Mouse (Mus musculus): ENCODE results near the gene Armc12.

The Armc12 gene

DNA sequence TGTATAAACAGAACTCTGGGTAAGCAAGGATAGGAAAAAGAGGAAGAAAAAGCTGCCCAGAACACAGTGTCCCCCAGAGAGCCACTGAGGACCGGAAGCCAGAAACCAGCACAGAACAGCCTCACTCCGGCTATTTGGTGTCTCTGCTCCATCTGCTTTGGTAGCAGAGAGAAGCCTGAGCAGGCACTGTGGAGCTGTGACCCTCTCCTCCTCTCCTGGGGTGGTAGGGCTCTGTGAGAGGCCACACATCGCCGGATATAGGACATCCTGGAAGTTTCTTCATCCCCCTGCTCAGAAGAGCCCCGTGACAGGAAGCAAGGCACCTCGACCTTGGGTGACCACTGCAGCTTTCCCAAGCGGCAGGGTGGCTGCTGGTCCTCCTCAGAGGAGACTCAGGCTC lies 16.8 kb upstream of the Armc12 start:
- DNase-seq: no peak

DNA sequence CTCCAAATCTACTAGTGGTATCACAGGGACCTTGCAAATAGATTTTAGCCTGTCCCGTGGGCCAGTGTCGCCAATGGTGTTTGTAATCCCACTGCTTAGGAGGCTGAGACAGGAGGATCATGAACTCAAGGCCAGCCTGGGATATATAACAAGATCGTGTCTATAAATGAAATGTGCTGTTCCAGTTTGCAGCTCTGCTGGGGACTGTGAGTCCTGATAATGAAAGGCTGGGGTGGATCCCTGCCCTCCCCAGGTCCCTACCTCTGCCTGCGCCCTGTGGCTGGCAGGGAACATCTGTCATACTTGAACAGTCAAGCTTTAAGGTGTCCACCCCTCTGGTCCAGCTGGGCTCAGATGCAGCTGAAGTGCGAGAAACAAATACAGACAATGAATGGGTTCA lies 16.1 kb upstream of the Armc12 start:
- DNase-seq: no peak

DNA sequence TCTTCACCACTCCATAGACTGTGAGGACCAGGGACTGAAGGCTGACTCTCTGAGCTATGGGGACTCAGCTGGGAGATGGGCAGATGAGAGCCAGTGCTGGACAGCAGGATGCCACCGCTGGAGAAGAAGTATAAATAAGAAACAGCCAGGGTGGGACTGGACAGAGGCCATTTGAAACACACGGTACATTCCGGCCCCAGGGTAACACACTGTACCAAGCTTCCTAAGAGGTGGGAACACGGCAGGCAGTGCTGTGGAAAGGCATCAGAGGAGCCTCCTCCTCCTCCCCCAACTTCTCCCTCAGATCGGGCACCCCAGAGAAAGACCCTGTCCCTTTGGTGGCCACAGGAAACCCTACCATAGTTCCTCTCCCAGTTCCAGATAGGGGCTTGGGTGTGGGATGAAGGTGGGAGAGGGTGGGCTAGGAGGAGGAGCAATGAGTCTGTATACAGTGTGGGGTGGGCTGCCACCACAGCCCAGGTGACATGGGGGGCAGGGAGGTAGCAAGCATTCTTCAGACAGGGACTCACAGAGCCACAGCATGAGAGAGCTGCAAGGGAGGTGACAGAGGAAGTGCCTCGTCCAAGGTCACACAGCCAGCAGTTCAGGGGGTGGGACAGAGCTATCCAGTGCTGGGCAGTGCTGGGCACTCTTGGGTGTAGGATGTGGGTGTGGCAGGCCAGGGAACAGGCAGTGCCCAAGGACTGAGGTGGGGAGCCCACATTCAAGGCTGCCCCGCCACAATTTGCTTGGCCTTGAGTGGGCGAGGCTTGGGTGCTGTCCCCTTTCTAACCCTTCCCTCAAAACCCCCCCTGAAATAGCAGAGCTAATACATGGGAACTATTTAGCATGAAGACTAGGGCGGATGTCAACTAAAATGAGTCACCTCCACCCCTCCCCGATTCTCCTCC lies 14.9 kb upstream of the Armc12 start:
- no peak for DNase-seq

DNA sequence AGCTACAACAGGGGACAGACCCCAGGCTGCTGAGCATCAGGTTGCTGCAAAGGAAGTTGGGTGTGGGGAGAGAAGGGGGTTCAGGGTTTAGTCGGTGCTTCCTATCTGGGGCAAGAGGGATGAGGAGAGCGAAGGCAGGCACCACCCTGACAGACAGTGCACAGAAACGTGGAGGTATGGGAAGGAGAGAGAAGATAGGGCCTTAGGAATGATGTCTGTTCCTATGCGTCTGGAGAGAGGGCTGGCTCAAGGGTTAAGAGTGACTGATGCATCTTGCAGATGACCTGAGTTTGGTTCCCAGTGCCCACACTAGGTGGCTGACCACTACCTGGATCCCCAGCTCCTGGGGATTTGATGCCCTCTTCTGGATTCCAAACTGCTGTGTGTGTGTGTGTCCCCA lies 13.7 kb upstream of the Armc12 start:
- DNase-seq: no peak

DNA sequence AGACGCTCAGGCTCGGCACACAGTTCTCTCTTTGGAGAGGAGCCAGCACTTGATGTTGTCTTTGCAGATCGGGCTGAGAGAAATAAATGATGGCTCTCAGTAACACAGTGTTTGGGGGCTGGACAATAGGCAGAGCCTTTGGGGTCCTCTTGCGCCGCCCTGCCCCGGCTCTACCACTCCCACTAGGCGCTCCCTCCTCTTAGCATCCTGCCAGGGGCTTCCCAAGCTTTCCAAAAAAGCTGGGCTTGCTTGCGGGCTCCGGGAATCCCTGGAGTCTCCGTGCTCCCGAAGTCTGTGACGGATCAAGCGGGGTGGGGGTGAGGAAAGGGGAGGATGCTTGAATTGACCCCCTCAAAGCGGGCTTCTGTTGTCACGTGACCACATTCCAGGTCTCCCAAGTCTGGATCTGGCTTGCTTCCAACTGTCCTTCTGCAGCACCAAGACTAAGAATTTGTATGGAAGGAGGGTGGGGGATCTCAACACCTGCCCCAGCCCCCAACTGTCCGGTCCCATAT lies 13.1 kb upstream of the Armc12 start, which contains the start of gene Fkbp5:
TSS of gene Fkbp5 (minus strand) at position 87 of the 515 bp plus-strand sequence.
- DNase-seq: peak; percentile 58

DNA sequence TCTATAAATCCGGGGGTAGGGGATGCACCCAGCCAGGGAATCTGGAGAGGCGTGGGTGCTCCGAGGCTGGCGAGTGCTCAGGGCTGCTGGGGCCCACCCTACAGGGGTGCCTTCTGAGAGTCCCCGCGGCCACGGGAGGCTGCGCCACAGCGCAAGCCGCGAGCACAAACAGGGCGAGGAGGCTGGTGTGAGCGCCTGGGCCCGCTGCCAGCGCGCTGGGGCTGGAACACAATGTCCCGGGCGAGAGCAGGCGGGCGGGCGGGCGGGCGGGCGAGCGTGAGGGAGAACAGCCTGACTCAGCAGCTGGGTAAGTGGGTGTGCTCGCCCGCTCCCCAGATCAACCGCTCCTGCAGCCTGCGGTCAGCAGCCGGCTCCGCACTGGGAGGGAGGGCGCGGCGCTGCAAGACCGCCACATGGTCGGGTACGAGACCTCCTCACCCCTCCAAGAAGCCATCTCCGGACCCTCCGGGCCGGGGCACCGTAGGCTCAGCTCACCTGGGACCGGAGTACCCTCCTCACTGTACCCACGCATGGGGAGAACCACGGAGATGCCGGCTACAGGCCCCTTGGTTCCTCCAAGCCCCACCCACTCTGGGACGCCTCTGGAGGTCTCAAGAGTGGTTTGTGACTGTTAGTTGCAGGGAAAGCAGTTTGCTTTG lies 12.5 kb upstream of the Armc12 start:
- DNase-seq: peak; percentile 81

DNA sequence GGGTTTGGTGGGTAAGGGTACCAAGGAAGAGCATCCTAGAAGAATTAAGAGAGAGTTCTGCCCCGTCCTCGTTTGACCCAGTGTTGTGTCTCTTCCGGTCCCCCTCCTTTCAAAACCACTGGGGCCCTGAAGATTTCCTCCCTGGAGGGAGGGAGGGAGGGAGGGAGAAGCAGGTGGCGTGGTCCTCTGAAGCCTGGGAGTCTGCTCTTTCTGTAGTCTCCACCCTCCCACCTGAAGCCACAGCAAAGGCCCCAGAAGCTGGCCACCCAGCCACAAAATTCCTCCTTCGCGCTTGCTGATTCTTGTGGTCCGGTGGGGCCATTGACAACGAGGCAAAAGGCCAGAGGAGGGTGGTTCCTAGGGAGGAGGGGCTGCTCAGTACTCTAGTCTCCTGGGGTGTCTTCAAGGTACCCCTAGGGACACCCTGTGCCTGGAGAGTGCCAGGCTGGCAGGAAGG lies 12.0 kb upstream of the Armc12 start:
- peak; percentile 42 for DNase-seq

DNA sequence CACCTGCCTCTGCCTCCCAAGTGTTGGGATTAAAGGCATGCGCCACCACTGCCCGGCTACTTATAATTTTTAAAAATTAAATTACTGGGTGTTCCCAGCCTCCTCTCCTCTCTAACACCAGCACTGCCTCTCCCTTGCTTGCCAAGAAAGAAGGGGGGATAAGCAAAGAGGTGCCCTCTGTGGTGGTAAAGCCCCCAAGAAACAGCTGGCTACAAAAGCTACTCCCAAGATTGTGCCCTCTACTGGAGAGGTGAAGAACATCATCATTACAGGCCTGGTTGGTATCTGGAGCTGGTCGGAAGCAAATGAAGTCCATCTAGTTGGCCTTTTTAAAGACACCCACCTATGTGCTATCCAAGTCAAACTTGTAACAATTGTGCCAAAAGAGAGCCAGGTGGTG lies 10.8 kb upstream of the Armc12 start:
- DNase-seq: no peak

DNA sequence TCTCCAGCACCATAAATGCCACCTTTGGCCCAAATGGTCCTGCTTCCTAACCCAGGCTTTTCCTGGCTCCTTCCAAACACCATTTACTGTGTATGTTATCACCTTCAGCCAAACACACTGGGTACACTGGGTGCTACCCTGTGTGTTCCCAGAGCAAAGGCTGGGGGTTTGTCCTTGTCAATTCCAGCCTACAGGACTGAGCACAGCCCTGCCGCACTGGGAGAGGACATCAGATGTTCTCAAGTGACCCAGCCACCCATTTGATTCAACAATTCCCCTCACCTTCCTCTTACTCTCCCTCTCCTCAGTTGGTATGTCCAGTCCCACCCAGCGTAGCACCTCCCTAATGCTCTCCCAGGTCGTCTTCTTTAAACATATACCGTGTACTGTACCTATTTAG lies 10.0 kb upstream of the Armc12 start:
- DNase-seq: no peak

DNA sequence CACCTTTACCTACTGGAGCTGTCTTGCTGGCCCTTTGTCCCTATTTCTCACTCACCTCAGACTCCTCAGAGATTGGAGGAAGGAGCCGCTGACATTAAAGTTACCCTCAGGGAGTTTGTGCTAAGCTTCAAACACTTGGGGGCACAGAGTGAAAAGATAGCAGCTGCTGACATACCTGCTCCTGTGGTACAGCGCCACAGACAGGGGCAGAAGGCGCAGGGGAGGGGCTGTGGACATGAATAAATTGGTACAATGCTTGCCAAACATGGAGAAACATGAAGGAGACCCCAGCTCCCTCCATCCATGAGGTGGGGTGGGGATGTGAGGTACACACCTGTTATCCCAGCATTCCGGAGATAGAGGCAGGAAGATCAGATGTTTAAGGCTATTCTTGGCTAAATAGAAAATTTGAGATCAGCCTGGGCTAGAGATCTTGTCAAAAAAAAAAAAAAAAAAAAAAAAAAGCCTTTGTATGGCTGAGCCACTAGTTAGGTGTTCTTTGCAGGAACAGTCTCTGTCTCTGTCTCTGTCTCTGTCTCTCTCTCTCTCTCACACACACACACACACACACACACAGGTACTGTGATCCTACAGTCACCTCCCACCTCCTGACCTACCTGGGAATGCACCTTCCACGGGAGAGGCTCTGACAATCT lies 9.4 kb upstream of the Armc12 start:
- DNase-seq: no peak

DNA sequence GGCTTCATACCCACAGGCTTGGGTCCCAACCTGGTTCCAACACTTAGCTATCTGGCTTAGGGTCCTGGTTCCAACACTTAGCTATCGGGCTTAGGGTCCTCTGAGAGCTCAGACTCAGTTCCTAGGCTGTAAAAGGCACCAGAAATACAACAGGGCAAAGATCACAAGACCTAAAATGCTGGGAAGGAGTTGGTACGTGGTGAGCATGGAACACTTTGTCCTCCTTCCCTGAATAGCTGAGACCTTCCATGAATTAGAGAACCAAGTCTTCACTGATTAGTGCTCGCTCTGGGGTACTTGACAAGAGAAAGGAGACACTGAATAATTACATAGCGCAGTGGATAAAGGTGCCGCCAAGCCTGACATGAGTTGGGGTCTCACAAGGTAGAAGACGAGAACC lies 8.7 kb upstream of the Armc12 start:
- no peak for DNase-seq

DNA sequence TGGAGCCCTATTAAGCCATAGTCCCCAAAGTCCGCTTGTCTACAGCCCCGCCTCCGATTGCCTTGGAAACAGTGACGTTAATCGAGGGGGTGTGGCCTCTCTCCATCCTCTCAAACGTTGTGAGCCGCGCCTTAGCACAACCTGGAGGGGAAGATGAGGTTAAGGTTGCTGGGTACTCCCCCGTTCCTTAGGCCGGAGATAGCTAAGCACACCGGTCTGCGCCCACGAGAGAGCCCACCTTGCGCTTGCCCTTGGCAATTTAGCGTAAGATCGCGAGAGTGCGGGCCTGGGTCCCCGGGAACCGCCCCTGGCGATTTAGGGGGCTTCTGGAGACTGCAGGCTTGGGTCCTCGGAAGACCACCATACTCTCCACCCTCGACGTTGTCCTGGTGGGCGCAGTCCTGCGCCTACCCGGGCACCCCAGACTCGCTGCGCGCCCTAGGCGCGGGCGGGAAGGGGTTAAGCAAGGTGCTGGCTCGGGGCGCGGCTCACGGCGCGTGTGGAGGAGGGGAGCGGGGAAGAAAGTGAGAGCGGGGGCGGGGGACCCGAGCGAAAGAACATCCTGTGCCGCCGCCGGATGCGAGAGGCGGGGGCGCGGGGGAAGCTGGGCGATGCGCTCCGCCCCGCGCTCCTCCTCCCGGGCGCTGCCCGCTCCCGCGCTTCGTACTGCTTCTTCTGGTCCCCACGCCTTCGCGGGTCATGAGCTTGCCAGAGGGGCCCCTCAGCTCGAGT lies 7.8 kb upstream of the Armc12 start:
- peak; percentile 90 for DNase-seq

DNA sequence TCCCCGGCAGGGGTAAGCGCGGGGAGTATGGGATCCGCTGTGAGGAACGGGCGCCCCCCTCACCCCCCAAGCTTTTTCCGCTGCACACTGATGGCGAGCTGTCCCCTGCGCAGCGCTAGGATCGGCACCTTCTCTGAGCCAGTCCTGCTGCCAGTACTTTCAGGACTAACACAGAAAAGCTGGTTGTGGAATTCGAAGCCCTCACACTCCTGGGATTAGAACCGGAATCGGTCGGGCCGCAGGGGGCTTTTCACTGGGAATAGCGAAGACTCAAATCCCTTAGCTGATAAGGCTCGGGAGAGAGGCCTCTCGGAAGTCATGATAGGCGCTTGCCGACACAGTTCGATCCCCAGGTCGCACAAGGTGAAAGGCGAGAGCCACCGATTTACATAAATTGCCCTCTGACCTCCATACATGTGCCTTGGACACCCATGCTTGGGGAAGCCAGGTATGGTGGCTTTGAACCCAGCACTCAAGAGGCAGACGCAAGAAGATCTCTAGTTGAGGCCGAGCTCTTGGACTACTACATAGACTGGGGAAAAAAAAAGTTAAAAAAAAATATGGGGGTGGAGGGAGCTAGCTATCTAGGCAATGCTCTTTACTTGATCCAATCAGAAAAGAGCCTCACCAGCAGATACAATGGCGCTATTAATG lies 7.1 kb upstream of the Armc12 start:
- DNase-seq: no peak

DNA sequence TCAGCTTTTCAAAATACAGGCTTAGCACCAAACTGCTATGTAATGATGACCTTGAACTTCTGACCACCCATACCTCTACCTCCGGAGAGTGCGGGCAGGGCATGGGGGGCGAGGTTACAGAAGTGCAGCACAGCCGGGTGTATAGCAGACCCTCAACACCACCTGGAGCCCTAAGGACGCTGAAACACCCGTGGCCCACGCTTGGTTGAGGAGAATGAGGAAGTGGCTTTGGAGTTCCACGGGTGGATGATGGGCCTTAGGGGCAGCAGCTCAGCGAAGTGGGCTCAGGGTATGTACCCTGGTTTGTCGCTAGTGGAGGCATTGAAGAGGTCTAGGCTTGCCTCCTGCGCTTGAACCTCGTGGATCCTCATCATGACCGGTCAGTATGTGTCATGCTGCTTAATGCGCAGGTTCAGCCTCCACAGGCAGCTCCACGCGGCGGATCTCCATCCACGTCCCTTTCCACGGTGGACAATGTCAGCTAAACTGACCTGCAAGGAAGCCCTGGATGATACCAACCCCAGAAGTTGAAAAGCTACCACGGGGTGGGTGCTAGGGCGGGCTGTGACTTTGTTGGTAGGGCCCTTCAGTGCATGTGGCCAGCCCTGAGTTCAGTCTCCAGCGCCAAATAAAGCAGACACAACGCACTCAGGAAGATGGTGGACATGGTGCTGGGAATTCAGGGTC lies 6.5 kb upstream of the Armc12 start:
- no peak for DNase-seq

DNA sequence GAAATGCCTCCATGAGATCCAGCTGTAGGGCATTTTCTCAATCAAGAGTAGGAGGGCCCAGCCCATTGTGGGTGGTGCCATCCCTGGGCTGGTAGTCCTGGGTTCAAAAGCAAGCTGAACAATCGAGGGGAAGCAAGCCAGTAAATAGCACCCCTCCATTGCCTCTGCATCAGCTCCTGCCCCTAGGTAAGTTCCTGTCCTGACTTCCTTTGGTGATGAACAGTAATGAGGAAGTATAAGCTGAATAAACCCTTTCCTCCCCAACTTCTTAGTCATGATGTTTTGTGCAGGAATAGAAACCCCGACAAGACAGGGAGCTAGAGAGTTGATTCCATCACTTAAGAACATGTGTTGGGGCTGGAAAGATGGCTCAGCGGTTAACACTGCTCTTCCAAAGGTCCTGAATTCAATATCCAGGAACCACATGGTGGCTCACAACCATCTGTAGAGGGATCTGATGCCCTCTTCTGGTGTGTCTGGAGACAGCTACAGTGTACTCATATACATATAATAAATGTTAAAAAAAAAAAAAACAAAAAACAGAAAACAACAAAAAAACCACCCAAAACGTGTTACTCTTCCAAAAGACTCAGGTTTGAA lies 5.7 kb upstream of the Armc12 start:
- no peak for DNase-seq

DNA sequence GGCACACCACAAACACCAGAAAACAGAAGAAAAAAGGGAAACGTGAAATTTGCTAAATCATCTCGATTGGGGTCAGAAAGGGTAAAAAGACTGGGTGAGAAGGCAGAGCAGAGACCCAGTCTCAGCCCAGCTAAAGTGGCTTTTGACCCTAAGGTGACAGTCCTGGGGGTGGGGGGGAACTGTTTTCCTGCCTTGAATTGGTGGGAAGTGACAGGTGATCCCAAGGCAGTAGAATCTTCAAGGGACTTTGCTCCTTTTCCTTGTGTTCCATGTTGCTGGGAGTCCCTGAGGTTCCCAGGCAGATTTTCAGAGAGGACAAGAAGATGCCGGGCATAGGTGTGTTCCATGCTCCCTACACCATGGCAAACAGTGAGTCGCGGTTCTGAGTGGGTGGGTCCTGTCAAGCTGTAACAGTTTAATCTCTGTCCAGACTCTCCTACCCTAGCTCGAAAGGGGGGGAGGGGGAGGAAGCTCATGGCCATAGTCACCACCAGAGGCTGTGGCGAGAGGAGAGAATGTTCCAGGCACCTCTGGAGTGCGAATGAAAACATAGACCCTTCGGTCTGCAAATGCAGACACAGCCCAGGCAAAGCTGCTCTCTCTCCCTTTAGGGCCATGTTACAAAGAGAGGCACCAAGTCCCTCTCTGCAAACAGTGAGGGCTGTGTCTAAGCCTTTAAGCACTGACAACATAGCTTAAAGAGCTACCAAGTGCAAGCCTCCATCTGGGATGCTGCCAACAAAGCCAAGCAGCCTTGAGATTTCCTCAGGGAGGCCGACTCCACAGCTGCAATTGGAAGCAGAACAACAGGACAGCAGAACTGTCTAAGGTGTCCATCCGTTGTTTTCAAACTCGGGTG lies 3.2 kb upstream of the Armc12 start:
- DNase-seq: no peak

DNA sequence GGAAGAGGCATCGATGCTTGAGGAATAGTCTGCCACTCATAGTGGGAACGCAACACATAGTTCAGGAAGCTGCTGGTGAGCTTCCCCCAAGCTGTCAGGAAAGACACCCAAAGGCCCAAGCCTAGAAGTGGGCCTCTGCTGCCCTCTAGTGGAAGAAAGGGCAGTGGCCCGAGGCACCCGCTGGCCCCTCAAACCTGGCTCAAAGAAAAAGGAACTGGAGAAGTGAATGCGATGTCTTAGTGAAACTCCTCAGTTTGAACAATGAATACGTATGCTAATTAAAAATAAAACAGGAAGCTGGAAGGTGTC lies 2.6 kb upstream of the Armc12 start:
- peak; percentile 62 for DNase-seq

DNA sequence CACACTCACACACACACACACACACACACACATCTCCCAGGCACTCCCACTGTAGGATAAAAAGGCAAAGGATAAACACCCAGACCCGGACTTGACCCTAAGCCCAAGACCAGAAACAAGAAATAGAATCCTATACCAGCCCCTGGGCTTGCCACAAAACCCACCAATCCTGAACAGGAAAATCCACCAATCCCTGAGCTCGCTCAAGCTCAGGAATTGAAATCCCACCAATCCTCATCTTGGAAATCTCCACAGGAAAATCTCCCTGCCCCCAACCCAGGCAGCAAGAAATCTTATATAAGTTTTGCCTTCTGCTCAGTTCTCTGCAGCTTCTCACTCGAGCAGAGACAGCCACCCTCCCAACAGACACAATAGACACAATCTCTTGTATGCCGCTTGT lies 1.5 kb upstream of the Armc12 start:
- no peak for DNase-seq

DNA sequence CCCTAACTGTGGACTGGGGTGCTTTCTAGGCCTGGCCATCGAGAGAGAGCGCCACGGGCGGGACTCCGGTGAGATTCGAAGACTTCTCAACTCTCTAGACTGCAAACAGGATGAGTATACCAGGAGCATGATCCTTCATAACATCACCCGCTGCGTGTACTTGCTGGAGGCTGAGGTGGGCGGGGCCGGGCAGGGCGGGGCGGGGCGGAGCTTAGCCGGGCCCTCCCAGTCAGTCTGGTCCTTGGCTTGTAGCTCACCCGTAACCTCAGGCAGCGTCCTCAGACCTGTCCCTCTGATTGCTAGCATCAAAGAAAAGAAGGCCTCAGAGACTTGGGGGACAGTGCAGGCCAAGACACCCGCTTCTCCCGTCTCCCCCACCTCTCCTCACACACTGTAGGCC lies 1.3 kb downstream of the Armc12 start:
- no peak for DNase-seq

DNA sequence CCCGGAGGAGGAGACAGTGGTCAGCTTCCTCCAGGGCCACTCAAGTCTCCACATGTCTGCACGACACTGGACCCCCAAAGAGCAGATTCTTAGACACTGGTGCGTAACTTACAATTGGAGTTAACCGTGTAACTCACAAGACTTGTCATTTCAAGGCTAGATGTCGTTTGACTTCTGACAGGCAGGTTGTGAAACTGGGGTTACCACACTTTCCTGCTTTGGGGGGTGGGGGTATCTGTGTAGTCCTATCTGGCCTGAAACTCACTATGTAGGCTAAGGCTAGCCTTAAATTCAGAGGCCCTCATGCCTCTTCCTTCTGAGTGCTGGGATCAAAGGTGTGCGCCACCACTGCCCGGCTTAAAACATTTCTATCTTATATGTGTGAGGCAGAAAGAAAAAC lies 2.0 kb downstream of the Armc12 start:
- no peak for DNase-seq

Measured in cerebellum, adult 11-12 months (tissue).